Mouse (Mus musculus) left cerebral cortex, adult 8-10 months (tissue): ENCODE measurements around the gene Gar1. TPM values are rescaled to one million over a fixed set of nuclear protein-coding genes. Genes with fewer than 3 reads are reported as not detected.

Experiments used
- DNase-seq, 2 experiments: peaks; one replicate each; pipeline ENCODE4 v3.0.0; 2022; ENCODE audit warnings: low spot score in 2 of 2
- total RNA-seq, 4 experiments: library from RNA; stranded (reverse); gene quantifications; 2 replicates each; pipeline ENCODE4 v1.2.4; 2022

The Gar1 gene
- total RNA-seq = 10 to 100 TPM; 42.6 to 58.2 (median 51.6) TPM

DNA sequence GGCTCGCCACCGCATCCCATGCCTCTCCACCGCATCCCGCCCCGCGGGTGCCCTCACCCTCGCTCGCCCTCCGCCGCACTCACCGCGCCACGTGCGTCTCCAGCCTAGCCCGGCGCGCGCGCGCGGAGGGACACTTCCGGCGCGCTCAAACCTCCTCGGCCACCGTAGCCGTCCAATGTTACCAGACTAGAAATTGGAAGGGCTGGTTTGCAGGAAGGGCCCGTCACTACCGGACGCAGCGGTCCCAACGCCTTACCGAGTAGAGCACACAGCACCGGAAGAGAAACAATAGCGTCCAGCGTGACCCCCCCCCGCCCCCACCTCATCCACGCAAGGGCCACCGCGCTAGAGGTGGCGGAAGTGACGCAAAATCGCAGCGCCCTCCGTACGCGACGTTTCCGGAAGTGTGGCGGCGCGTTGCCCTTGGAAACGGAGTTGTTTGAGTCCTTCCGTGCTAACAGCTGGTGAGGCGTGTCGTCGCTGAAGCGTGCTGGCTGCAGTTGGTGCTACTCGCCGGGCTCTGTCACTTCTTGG is at the start of gene Gar1:
Gene Gar1 (minus strand): TSS at position 362 of the 534 bp plus-strand sequence.
- peak; percentile 93 to 94 for DNase-seq

DNA sequence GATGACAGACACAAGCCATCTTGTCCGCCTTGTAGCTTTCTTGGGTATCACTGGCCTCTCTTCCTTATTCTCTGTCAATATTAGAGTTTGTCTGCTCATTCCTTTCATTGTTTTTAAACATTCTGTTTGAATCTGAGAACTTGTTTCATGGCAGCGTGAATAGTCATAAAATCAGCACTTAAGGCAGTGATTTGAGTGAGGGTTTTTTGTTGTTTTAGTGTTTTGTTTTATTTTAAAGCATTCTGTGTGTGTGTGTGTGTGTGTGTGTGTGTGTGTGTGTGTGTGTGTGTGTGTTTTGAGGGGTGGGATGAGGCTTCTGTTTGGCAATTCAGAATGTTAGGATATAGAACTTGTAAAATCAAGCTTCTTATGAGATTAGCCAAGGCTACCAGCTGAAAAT is 48.7 kb upstream of the Gar1 start:
- no peak for DNase-seq

DNA sequence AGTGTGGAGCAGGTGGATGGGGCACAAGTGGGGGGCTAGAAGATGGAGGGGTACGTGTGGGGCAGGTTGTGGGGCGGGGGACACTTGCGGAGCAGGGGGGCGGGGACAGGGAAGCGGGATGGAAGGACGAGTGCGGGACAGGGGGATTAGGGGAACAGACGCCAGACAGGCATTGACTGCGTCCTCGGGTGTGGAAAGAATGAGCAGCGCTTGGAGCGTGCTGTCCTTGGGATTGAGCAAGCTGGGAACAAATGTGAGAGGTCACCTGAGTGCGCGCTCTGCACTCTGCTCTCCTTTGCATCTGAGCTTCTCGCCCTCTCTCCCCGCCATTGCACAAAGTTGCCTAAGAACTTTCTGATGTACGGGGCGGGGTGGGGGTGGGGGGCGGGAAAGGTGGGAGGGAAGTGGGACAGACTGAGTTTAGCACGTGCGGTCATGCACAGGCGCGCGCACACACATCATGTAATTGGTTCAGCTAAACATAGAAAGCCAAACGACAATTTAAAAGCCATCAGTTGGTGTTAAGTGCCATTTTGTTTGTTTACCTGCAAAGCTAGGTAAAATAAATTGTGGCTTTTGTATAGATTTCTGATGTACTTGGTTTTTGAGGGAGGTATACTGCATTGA is 48.0 kb upstream of the Gar1 start:
- no peak for DNase-seq

DNA sequence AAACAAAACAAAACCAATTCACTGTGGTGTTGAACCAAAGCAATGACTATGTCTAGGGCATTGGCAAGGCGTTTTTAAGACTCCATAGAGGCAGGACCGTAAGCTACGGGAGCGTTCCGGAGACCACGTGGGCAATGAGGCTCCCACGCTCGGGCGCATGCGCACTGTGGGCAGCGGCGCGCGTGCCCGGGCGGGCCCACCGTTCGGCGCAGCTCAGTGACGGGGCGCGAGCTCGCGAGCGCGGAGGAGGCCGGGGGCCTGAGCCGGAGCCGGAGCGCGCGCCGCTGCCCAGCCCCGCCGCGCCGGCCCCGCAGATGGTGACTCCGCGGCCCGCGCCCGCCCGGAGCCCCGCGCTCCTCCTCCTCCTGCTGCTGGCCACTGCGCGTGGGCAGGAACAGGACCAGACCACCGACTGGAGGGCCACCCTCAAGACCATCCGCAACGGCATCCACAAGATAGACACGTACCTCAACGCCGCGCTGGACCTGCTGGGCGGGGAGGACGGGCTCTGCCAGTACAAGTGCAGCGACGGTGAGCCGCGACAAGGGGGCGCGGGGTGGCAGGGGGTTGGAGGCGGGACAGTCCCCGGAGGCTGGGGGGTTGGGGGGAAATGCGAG is 47.3 kb upstream of the Gar1 start, which contains the start of gene Pla2g12a:
Gene Pla2g12a (plus strand): TSS at position 202 of the 617 bp plus-strand sequence.
- DNase-seq = peak; percentile 85 to 88

- no peak for DNase-seq
Observed at GRCm38 (mm10) chr3:129877327-129877726, 46.1 kb upstream of the Gar1 start.

- DNase-seq = peak in 1 of 2 experiments; percentile 28
Observed at GRCm38 (mm10) chr3:129863698-129864097, 32.5 kb upstream of the Gar1 start.

DNA sequence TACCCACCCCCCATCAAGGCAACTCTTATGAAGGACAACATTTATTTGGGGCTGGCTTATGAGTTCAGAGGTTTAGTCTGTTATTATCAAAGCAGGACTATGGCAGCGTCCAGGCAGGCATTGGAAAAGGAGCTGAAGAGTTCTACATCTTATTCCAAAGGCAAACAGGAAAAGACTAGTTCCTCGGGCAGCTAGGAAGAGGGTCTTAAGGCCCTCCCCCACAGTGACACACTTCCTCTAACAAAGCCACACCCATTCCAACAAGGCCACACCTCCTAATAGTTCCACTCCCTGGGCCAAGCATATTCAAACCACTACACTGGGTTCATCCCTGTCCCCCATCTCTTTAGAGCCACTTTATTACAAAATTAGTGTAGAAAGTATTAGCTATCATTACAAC is 31.4 kb upstream of the Gar1 start:
- no peak for DNase-seq

DNA sequence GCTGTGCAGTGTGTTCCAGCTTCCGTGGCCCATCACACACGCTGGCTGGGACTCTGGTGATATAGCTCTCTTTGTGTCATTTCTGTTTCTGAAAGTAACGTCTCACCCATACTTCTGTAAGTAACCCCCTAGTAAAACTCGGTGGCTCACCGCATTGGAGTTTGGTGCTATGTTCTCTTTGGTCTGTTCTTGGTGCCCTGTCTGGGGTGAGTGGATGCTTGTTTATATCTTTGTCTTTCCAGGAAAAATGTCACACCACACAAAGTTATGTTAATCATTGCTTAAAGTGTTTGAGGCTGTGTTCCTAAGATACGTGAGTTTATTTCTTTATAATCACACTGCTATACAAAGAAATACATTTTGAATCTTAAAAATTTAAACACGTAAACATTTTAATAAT is 15.7 kb upstream of the Gar1 start:
- no peak for DNase-seq

DNA sequence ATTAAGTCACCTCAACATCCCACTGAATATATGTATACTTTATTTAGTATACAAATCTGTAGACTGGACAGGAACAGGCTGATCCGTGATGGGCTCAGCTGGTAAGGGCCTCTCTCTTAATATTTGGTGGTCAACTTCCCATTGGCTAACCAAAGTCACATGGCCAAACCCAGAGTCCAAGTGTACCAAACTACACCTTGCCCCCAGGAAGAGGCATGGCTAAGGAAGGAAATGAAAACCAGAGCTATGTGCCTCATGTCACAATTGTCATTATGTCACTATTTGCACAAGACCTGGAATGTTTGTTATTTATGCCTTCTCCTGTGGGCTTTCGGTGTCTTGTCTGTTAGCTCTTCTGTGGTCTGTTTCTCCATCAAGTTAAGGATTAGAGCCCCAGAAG is 14.7 kb upstream of the Gar1 start:
- no peak for DNase-seq

DNA sequence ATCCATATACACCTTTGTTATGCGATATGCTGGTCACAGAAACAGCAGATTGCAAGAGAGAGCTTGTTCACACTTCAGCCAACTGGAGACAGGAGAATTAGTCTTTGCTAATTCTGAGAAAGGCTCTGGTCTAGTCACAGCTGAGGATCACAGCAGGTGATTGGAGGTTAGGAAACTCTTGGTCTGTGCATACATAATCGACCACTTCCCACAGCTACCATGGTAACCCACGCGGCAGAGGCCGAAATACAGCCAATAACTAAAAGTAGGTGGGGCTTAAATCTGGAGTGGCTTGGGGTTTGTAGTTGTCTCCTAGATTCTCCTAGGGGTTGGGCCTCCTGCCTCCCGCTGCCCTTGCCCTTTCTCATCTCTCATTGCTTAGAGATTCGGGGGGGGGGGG is 6.8 kb upstream of the Gar1 start:
- no peak for DNase-seq

DNA sequence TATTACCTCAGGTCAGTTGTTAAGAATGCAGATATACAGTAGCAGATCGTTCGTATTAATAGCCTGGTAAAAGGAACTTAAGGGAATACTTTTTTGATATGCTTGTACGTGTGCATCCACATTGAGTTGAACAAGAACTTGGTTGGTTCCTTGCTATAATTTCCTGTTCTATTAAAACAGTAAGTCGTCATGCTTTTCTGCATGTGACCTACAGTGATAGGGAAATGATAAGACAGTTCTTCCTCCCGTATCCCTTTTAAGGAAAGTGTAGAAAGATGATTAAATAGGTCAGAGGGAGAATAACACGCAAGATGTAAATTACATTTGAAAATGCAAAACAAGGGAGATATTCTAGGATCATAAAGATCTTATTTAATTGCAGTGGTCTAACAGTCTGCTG is 5.8 kb upstream of the Gar1 start:
- DNase-seq = no peak

DNA sequence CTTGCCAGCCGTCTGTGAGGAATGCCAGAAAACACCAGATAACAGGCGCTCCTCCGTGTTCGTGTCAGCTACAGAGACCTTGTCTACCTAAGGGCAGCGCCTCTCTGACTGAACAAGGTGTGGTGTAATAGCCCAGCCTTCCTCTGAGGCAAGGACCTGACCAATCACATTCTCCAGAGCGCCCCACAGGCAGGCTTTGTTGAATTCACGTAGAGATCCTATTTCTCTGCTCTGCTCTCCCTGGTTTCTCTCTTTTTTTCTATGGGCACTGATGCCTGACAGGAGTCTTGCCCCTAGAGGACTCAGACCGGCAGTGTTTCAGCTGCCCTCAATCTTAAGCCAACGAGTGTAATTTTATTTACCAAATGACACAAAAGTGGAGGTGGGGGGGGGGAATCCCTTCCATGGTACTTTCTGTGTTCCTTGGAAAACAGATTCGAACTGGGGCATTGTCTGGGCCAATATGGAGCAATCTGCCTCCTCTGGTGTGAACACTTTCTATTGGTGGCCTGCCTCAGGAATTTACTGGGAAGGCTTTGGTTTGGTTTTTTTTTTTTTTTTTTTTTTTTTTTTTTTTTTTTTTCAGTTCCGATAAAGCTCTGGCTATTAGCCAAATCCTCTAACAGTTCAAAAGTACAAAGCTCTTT is 5.0 kb upstream of the Gar1 start:
- DNase-seq = no peak

DNA sequence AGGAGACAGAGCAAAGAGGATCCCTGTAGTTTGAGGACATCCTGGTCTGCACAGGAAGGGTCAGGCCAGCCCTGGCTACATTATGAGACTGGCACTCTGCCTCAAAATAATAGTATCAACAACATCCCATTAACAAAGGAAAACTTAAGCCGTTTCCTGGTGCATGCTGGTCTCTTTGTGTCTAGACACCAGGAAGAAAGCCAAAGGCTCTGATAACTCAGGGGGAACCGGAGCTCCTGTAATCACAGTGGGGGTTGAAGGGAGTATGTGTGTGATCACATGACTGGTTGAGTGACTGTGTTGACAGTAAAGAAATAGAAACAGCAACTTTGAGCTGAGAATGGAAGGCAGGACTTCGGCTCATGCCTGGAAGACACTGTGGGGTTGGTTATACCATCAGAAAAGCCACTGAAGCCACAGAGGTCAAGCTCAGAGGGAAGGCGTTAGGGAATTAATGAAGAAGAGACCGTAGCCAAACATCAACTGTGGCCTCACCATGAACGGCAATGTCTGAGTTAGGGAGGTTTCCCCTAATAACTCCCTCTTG is 4.3 kb upstream of the Gar1 start, which contains the start of gene Cfi:
Gene Cfi (plus strand): TSS at position 497 of the 547 bp plus-strand sequence.
- DNase-seq = no peak

GRCm38 (mm10) chr3:129830626-129831025 is 570 bp downstream of the Gar1 start:
- no peak for DNase-seq

- no peak for DNase-seq
Observed at GRCm38 (mm10) chr3:129827691-129828090, 3.5 kb downstream of the Gar1 start.

DNA sequence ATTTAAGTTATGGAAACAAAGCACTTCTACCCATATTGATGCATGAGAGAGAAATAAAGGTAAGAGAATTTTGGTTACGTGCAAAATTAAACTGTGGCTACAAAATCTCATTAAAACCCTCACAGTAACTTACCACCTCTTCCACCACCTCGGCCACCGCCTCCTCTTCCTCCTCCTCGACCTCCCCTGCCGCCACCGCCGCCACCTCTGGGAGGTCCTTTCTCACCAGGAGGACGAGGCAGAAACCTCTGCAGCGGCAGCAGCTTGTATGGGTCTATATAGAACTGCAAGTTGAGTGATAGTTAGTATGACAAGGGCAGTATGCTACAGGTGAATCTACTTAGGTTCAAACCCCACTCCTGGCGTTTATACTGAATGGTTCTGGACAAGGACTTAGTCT is 4.5 kb downstream of the Gar1 start:
- no peak for DNase-seq

DNA sequence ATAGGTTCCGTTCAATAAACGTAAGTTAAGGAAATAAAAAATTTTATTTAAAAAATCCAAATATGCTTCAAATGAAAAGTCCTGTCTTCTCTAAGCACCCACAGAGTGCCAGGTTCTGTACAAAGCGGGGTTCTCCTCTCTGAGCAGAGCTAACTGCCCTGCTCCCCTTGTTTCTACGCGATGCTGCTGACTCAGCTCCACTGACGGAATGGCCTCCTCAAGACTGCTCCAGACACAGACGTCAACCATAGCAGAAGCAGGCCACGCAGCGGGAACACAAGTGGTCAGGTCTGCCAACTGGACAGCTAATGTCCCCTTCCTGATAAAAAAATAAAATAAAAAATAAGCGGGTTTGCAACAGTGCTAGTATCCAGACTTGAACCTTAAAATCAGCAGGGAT is 6.3 kb downstream of the Gar1 start:
- no peak for DNase-seq

DNA sequence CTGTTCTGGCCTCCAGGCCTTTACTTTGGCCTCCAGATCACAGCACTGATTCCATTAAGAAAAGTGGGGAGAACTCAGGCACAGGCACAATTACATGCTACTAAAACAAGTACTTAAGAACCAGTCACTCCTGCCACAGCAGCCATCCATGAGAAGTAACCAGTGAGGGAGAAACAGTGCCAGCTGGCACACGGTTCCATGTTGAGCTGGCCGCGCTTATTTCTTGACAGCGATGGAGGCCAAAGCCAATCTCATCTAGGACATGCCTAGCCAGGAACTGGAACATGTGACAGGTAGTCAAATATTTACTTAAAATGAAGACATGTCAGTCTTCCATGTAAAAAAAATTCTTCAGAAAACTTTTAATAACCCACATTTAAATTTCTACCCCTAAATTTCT is 7.0 kb downstream of the Gar1 start:
- no peak for DNase-seq

DNA sequence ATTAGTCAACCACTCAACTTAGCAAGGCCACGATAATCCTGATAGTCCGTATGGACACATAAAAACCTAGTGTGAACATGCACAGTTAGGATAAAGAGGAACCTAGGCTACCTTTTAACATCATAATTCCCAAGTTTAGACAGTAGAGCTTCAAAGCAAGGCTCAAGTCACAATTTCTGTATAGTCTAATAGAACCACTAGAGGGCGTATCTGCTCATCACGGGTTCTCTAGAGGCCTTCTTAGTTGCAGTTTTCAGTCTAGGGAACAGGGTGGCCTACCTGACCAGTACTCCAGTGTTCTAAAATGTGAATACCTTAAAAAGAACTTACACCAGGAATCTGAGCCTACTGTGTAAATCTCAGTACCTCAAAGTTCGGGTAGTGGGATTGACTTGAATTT is 7.9 kb downstream of the Gar1 start:
- no peak for DNase-seq

- no peak for DNase-seq
Observed at GRCm38 (mm10) chr3:129822206-129822775, 8.9 kb downstream of the Gar1 start, which contains the start of gene Rrh. TSS of gene Rrh (minus strand) at chr3:129822587.

- DNase-seq = no peak
Observed at GRCm38 (mm10) chr3:129821736-129822135, 9.5 kb downstream of the Gar1 start.

- no peak for DNase-seq
Observed at GRCm38 (mm10) chr3:129820847-129821246, 10.3 kb downstream of the Gar1 start.
